Mouse (Mus musculus) kidney, postnatal 14 days (tissue): ENCODE results near the gene Gpatch3.

Experiments used
- DNase-seq: peaks from one replicate; pipeline ENCODE4 v3.0.0; 2022; ENCODE audit warnings: mixed read lengths

Gene Gpatch3

GRCm38 (mm10) chr4:133624830-133625229, 50.3 kb downstream of the Gpatch3 start:
- no peak for DNase-seq

DNA sequence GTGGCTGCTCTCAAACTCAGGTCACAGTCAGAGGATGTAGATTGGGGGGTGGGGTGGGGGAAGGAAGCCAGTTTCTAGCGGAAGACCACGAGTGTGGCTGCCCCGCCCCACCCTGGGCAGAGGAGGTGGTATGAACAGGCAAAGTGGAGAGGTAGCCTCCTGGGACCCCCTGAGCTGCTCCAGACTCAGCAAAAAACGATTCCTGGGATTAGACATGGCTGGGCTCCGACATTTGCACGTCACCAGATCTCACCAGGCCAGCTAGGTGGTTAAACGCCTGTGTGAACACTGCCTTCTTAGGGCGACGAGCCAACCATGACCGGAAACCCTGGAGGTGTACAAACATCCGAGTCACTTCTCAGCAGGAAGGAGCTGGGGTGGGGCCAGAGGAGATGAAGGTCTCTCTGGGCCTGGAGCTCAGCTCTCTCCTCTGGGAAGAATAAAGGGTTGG, 51.1 kb downstream of the Gpatch3 start:
- peak; percentile 85 for DNase-seq

- DNase-seq = no peak
Measured at GRCm38 (mm10) chr4:133626221-133626620, 51.7 kb downstream of the Gpatch3 start.

DNA sequence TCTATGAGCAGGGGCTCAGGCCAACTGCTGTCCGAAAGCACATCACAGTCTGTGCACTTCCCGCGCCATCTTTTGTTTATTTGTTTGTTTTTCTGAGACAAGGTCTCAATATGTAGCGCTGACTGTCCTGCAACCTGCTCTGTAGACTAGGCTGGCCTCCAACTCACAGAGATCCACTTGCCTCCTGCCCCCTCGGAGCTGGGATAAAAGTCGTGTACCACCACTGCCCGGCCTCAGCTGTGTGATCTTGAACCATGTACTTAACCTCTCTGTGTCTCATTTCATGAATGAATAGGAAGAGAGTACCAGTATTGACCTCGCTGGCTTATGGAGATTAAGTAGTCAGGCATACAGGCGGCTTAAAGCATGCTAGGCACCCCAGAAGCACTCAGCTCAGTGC, 52.1 kb downstream of the Gpatch3 start:
- no peak for DNase-seq

GRCm38 (mm10) chr4:133627039-133627438, 52.5 kb downstream of the Gpatch3 start:
- no peak for DNase-seq

GRCm38 (mm10) chr4:133628517-133628916, 54.0 kb downstream of the Gpatch3 start:
- DNase-seq = no peak

- no peak for DNase-seq
Measured at GRCm38 (mm10) chr4:133629191-133629590, 54.6 kb downstream of the Gpatch3 start.

GRCm38 (mm10) chr4:133630326-133630920, 55.9 kb downstream of the Gpatch3 start:
- no peak for DNase-seq

- peak; percentile 38 for DNase-seq
Measured at GRCm38 (mm10) chr4:133631071-133631768, 56.7 kb downstream of the Gpatch3 start.

- DNase-seq = peak; percentile 37
Measured at GRCm38 (mm10) chr4:133631769-133632411, 57.3 kb downstream of the Gpatch3 start.

- no peak for DNase-seq
Measured at GRCm38 (mm10) chr4:133632483-133633327, 58.2 kb downstream of the Gpatch3 start.

- DNase-seq = peak; percentile 93
Measured at GRCm38 (mm10) chr4:133633332-133634042, 58.9 kb downstream of the Gpatch3 start.
